ENCODE assay signal across 22 mouse cellular contexts in genomic region chr7:89523816-89524215, GRCm38 (mm10).
"Had no signal": no experiment of that assay in that cellular context is flagged by ENCODE, and none has a peak within 500 bp of the region (broad histone marks: within the 10 kb centered on the region; RNA-seq: fewer than 3 reads in every experiment).

No protein-coding gene starts in this region.

- H3K9ac ChIP-seq: limb, embryonic 13.5 days; liver, embryonic 12.5 days; liver, embryonic 15.5 days; lung, embryonic 15.5 days; neural tube, embryonic 13.5 days; stomach, embryonic 15.5 days had no signal

- H3K4me3 ChIP-seq: limb, embryonic 10.5 days; limb, embryonic 13.5 days; liver, embryonic 12.5 days; liver, embryonic 15.5 days; lung, embryonic 15.5 days; megakaryocyte, embryonic 14.5 days; neural tube, embryonic 13.5 days; stomach, embryonic 15.5 days had no signal

- H3K36me3 ChIP-seq: limb, embryonic 10.5 days; limb, embryonic 13.5 days; liver, embryonic 12.5 days; liver, embryonic 15.5 days; lung, embryonic 15.5 days; neural tube, embryonic 13.5 days; stomach, embryonic 15.5 days had no signal

- DNase-seq: kidney, postnatal 14 days; kidney, postnatal 4 days; liver; lung, adult 18-20 months; lung, postnatal 10 days; lung, postnatal 36 days; midbrain, embryonic 14.5 days; retina, postnatal 1 day; right cerebral cortex, postnatal 25 days; spleen, adult 18-20 months; thymus, adult 2 months; thymus, postnatal 14 days; thymus, postnatal 4 days had no signal

- H3K9me3 ChIP-seq: limb, embryonic 10.5 days; liver, embryonic 12.5 days; liver, embryonic 15.5 days; lung, embryonic 15.5 days; neural tube, embryonic 13.5 days; stomach, embryonic 15.5 days had no signal

- H3K27ac ChIP-seq: limb, embryonic 10.5 days; limb, embryonic 13.5 days; liver, embryonic 12.5 days; liver, embryonic 15.5 days; lung, embryonic 15.5 days; neural tube, embryonic 13.5 days; stomach, embryonic 15.5 days had no signal

- H3K4me2 ChIP-seq: limb, embryonic 13.5 days; liver, embryonic 12.5 days; liver, embryonic 15.5 days; lung, embryonic 15.5 days; midbrain, embryonic 11.5 days; neural tube, embryonic 13.5 days; stomach, embryonic 15.5 days had no signal

- H3K4me1 ChIP-seq: liver, embryonic 15.5 days; lung, embryonic 15.5 days; stomach, embryonic 15.5 days had no signal

- ATAC-seq: liver, embryonic 12.5 days had no signal

- H3K27me3 ChIP-seq: neural tube, embryonic 13.5 days; stomach, embryonic 15.5 days had no signal
